Mouse (Mus musculus): ENCODE results near the gene Cmah.

DNA sequence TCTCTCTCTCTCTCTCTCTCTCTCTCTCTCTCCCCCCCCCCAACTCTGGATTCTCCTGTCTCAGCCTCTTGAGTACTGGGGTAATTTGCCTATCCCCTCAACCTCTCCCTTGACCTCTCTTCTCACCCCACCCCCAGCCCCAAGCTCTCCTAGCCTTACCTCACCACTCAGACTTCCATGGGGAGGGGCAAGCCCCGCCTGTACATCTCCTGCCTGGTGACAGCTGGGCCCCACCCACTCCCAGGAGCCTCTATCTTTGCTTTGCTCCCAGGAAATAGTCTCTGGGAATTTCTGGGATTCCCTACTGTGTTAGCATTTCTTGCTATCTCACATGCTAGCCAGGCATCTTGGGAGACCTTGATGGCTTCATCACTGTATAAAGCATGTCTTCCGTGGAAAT, 199.7 kb downstream of the Cmah start:
- TF ChIP-seq POLR2A (IDR thresholded peaks at IDR 0.05; ENCODE audit: low read depth, low read length) (no peak), CTCF (IDR thresholded peaks at IDR 0.05; ENCODE audit: extremely low read depth, insufficient read depth, insufficient read length, insufficient replicate concordance) (no peak)

Data from spleen, adult 2 months (tissue).